Mouse (Mus musculus) midbrain, embryonic 13.5 days (tissue): ENCODE results near the gene Usp27x. TPM values are rescaled to one million over a fixed set of nuclear protein-coding genes. Genes with fewer than 3 reads are reported as not detected.
A peak's percentile ranks its signal among the peaks of the same experiment; 100 is the strongest.

Experiments used
- ATAC-seq: fragments of 200-750 bp; cut with Nextera tagmentation; 2 replicates; pipeline ENCODE4 v1.8.0; 2017; ENCODE audit warnings: mild to moderate bottlenecking, moderate TSS enrichment, moderate library complexity
- H3K27ac ChIP-seq: fragments of 300-500 bp; sonication (generic); 2 replicates; pipeline ENCODE4 v1.5.1; 2015; ENCODE audit warnings: inconsistent platforms, mild to moderate bottlenecking, moderate library complexity
- H3K27me3 ChIP-seq: fragments of 300-500 bp; sonication (generic); 2 replicates; pipeline ENCODE4 v1.6.1; 2015; ENCODE audit warnings: mild to moderate bottlenecking, inconsistent platforms
- H3K36me3 ChIP-seq: fragments of 300-500 bp; sonication (generic); 2 replicates; pipeline ENCODE4 v1.6.1; 2015; ENCODE audit warnings: mild to moderate bottlenecking, inconsistent platforms
- H3K4me1 ChIP-seq: fragments of 300-500 bp; sonication (generic); replicated peaks from 2 replicates; pipeline ENCODE4 v1.6.1; 2015; ENCODE audit warnings: inconsistent platforms
- H3K4me2 ChIP-seq: fragments of 300-500 bp; sonication (generic); replicated peaks from 2 replicates; pipeline ENCODE4 v1.6.1; 2015; ENCODE audit warnings: moderate library complexity, mild to moderate bottlenecking, inconsistent platforms
- H3K4me3 ChIP-seq: fragments of 300-500 bp; sonication (generic); replicated peaks from 2 replicates; pipeline ENCODE4 v1.5.1; 2015; ENCODE audit warnings: mild to moderate bottlenecking, inconsistent platforms
- H3K9ac ChIP-seq: fragments of 300-500 bp; sonication (generic); replicated peaks from 2 replicates; pipeline ENCODE4 v1.6.1; 2015; ENCODE audit warnings: mild to moderate bottlenecking, inconsistent platforms
- H3K9me3 ChIP-seq: fragments of 300-500 bp; sonication (generic); 2 replicates; pipeline ENCODE4 v1.6.1; 2016; ENCODE audit warnings: mild to moderate bottlenecking, inconsistent platforms
- WGBS: fragments of 180-500 bp; shearing (Covaris S2); methylation state at CpG from one replicate; pipeline ENCODE4 v1.1.7; 2015; 5-methylcytosine and 5-hydroxymethylcytosine counted together
- polyA plus RNA-seq: library from polyadenylated mRNA; unstranded; fragments of >200 nt; fragmentation: Nextera tagmentation; extraction: Ambion mirVana; gene quantifications from 2 replicates; pipeline ENCODE4 v1.2.1, GENCODE M21; 2015

Gene Usp27x
- polyA plus RNA-seq, result 1.6 and 1.9 TPM in 2 replicates

DNA sequence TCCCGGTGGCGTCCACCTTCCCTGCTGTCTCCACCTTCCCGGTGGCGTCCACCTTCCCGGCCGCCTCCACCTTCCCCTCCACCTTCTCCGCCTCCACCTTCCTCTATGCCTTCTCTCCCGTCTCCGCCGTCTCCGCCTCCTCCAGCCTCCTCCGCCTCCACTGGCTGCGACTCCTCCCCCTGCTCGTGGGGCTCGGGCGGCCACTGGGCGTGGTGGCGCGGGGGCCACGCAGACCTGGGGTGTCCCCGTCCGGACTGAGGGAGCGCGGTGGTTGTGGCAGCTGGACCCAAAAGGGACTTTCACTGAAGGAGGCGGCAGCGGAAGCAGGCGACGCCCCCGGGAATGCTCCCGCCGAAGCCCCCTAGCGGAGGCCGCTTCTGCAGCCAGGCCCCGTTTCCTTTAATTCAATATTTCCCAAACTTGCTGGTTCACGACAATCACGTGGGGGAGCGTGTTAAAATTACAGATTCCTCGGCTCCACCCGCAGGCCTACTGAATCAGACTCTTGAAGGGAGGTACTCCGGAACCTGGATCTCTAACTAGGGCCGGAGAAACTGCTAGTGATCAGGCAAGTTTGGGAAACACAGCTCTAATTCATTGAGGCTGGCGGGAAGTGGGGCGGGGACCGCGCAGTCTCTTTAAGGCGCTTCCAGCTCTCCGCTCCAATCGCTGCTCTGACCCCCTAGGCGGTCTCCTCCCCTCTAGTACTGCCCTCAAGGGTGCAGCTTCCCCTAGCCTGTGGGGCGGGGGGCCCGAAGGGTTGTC, at the start of gene Usp27x:
Usp27x (minus strand) TSS at position 115 of the 765 bp plus-strand sequence.
- H3K36me3 ChIP-seq, result no peaks in the 10 kb centered on the region
- H3K9ac ChIP-seq, result peak within 1 kb of the TSS; percentile 76
- H3K4me3 ChIP-seq, result peak within 1 kb of the TSS; percentile 56
- H3K27me3 ChIP-seq, result no peaks in the 10 kb centered on the region
- WGBS, result 14% methylated on average over 50 of the region's 51 CpGs
- H3K4me1 ChIP-seq, result peaks cover 20% of the 10 kb centered on the region; the same call in 1 of the 2 replicates
- H3K4me2 ChIP-seq, result peak within 1 kb of the TSS; percentile 70
- H3K9me3 ChIP-seq, result no peaks in the 10 kb centered on the region
- H3K27ac ChIP-seq, result peak within 1 kb of the TSS; percentile 82
- ATAC-seq, result peak; percentile 83

GRCm38 (mm10) chrX:7422691-7423111, 47.1 kb upstream of the Usp27x start:
- no peaks in the 10 kb centered on the region for H3K9me3 ChIP-seq
- no peaks in the 10 kb centered on the region for H3K27me3 ChIP-seq
- H3K4me1 ChIP-seq, result 0 out of 2 replicates have a peak, but pooled peaks cover 6% of the 10 kb centered on the region
- peak overlapping the region; percentile 41 for H3K4me3 ChIP-seq
- WGBS, result 27% methylated on average over 26 of the region's 26 CpGs
- peak overlapping the region; percentile 65 for H3K4me2 ChIP-seq
- ATAC-seq, result peak; percentile 76
- peak overlapping the region; percentile 42 for H3K9ac ChIP-seq
- no peak overlapping the region for H3K27ac ChIP-seq
- H3K36me3 ChIP-seq, result no peaks in the 10 kb centered on the region

DNA sequence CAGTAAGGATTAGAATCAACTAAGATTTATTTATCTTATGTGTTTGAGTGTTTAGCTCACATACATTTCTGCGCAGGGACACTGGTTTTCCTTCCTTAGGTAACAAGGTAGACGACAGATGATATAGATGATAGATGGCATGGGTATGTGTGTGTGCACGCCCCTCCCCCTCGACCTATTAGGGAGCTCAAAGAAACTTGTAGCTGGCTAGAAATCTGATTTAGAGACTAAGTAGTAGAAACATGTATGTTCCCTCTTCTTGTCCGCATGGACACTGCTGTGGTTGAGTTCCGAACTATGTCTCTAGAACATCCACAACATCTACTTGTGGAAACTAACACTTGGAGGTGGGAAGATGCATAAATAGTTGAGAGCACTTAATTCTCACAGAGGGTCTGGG, 46.5 kb upstream of the Usp27x start:
- no peak for ATAC-seq
- peaks cover 10% of the 10 kb centered on the region for H3K4me1 ChIP-seq
- H3K27me3 ChIP-seq, result no peaks in the 10 kb centered on the region
- 80% methylated on average over 6 of the region's 6 CpGs for WGBS
- no peak overlapping the region for H3K27ac ChIP-seq
- H3K36me3 ChIP-seq, result no peaks in the 10 kb centered on the region
- H3K9ac ChIP-seq, result peak overlapping the region; percentile 42; the same call in 1 of the 2 replicates
- H3K4me3 ChIP-seq, result peak overlapping the region; percentile 41
- peak overlapping the region; percentile 65 for H3K4me2 ChIP-seq
- no peaks in the 10 kb centered on the region for H3K9me3 ChIP-seq

GRCm38 (mm10) chrX:7421016-7421415, 45.4 kb upstream of the Usp27x start:
- no peak overlapping the region for H3K4me3 ChIP-seq
- peak overlapping the region; percentile 14; the same call in 1 of the 2 replicates for H3K27ac ChIP-seq
- H3K9ac ChIP-seq, result no peak overlapping the region
- peak; percentile 46 for ATAC-seq
- H3K27me3 ChIP-seq, result no peaks in the 10 kb centered on the region
- H3K4me2 ChIP-seq, result 0 out of 2 replicates have a peak overlapping the region, but pooled peaks have one; percentile 6
- 35% methylated on average over 3 of the region's 3 CpGs for WGBS
- H3K36me3 ChIP-seq, result no peaks in the 10 kb centered on the region
- H3K4me1 ChIP-seq, result peaks cover 16% of the 10 kb centered on the region
- H3K9me3 ChIP-seq, result no peaks in the 10 kb centered on the region

GRCm38 (mm10) chrX:7416178-7416871, 40.7 kb upstream of the Usp27x start:
- Histone ChIP-seq H3K9me3 (no peaks in the 10 kb centered on the region), H3K36me3 (no peaks in the 10 kb centered on the region), H3K27me3 (no peaks in the 10 kb centered on the region), H3K4me3 (no peak overlapping the region), H3K4me1 (peaks cover 19% of the 10 kb centered on the region), H3K4me2 (peak overlapping the region; percentile 25), H3K9ac (no peak overlapping the region), H3K27ac (peak overlapping the region; percentile 85)
- WGBS, result 28% methylated on average over 12 of the region's 12 CpGs
- ATAC-seq, result peak; percentile 94

DNA sequence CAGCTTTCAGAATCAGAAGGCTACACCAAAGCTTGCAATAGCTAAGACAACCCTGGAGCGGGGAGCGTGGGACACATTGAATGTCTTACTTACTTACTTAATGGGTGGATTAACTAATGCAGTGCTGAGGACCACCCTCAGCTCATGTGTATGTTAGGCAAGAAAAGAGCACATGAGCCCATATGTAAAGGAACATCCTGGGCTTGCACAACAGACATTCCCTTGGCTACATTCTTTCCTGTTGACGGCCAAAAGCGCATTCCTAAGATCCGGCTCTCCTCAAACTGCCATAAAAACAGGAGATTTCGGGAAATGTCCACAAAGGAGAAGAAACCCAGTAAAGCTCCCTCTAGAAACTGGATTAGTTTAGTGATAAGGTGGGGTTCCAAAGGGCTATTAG, 39.7 kb upstream of the Usp27x start:
- H3K9ac ChIP-seq, result no peak overlapping the region
- H3K4me3 ChIP-seq, result no peak overlapping the region
- 91% methylated on average over 6 of the region's 6 CpGs for WGBS
- ATAC-seq, result no peak
- no peak overlapping the region for H3K27ac ChIP-seq
- no peaks in the 10 kb centered on the region for H3K36me3 ChIP-seq
- no peaks in the 10 kb centered on the region for H3K9me3 ChIP-seq
- no peaks in the 10 kb centered on the region for H3K27me3 ChIP-seq
- peaks cover 13% of the 10 kb centered on the region for H3K4me1 ChIP-seq
- no peak overlapping the region for H3K4me2 ChIP-seq

DNA sequence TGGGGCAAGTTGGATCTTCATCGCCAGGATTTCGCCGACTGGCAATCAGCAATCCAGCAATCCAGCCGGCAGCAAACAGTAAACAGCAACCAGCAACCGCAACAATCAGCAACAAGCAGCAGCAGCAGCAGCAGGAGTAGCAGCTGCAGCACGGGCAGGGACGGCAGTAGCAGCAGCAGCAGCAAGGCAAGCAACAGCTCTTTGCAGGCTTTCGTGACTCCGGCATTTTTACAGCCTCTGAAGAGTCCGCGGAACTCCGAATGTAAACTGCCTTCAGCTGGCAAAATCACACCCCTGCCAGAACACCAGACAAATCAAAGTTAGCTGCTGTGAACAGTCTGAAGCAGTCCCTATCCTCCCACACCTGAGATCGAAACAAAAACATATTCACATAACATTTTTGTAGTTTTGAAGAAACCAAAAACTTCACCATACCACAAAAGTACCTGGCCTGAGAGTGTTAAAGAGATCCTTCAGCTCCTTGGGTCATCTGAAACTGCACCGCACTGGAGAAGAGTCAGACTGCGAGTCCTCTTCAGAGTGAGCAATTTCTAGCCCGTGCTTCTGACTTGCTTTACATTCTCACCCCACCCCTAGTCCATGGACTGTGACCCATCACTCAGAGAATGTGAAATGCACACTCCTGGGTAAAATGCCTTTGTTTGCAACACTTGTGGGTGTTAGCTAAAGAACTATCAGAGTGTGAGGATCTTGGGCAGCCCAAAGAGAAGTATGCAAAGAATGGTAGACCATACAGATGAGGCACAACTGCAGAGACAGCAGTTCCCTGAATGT, 36.8 kb upstream of the Usp27x start:
- Histone ChIP-seq H3K4me1 (peaks cover 12% of the 10 kb centered on the region), H3K27ac (no peak overlapping the region), H3K27me3 (no peaks in the 10 kb centered on the region), H3K36me3 (no peaks in the 10 kb centered on the region), H3K9ac (no peak overlapping the region), H3K4me3 (no peak overlapping the region), H3K9me3 (no peaks in the 10 kb centered on the region), H3K4me2 (no peak overlapping the region)
- no peak for ATAC-seq
- WGBS, result 86% methylated on average over 16 of the region's 16 CpGs

DNA sequence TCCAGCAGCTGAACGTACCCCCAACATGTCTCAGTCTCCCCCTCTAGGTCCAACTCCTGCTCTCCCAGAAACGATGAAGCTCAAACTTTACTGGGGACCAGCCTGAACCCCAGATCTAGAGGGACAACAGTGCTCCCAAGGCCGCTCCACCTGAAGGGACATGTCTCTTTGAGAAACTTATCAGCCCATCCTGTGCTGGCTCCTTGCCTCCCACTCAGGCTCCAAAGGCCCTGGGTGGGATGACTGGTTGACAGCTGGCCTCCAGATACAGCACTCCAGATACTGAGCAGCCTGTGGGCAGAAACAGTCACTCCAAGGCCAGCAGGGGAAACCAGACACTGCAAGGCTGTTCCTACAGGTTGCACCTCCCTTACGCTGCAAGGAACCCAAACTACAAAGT, 956 bp upstream of the Usp27x start:
- WGBS, result 43% methylated on average over 4 of the region's 4 CpGs
- ATAC-seq, result peak; percentile 37; the same call in 1 of the 2 replicates
- Histone ChIP-seq H3K4me1 (peaks cover 20% of the 10 kb centered on the region; the same call in 1 of the 2 replicates), H3K4me3 (peak overlapping the region; percentile 56), H3K9me3 (no peaks in the 10 kb centered on the region), H3K27ac (peak overlapping the region; percentile 82), H3K27me3 (no peaks in the 10 kb centered on the region), H3K4me2 (peak overlapping the region; percentile 70), H3K9ac (peak overlapping the region; percentile 76), H3K36me3 (no peaks in the 10 kb centered on the region)

DNA sequence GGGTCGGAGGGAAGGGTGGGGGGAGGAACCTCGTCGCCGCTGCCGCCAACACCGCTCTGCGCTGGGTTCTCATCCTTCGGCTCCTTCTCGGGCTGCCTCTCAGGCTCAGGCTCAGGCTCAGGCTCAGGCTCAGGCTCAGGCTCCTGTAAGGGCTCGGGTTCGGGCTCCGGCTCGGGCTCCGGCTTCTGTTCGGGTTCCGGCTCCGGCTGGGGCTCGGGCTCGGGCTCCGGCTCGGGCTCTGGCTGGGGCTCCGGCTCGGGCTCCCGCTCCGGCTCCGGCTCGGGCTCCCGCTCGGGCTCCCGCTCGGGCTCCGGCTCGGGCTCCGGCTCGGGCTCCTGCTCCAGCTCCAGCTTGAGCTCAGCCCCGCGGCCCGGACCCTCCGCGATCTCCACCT, 311 bp downstream of the Usp27x start:
- H3K4me2 ChIP-seq, result peak overlapping the region; percentile 70
- peak; percentile 70 for ATAC-seq

DNA sequence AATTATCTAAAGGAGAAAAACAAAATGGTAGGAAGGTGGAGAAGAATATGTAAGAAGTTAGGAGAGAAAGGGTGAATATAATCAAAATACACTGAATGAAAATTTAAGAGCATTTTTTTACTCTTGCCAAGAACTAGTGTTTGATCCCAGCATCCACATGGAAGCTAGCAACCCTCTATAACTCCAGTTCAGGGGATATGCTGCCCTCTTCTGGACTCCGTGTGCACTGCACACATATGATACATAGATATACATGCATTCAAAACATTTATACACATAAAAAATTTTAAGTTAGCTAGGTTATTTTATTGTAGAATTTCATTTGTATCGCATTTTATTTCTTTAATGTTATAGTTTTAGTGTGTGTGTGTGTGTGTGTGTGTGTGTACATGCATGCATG, 50.2 kb downstream of the Usp27x start:
- no peaks in the 10 kb centered on the region for H3K27me3 ChIP-seq
- H3K4me1 ChIP-seq, result no peaks in the 10 kb centered on the region
- no peak overlapping the region for H3K4me3 ChIP-seq
- H3K4me2 ChIP-seq, result no peak overlapping the region
- 38% methylated on average over 2 of the region's 2 CpGs for whole genome bisulfite sequencing
- no peak for ATAC-seq
- no peaks in the 10 kb centered on the region for H3K36me3 ChIP-seq
- no peak overlapping the region for H3K9ac ChIP-seq
- no peak overlapping the region for H3K27ac ChIP-seq
- H3K9me3 ChIP-seq, result no peaks in the 10 kb centered on the region

More for the DNA sequence above, 311 bp downstream of the Usp27x start:
- Histone ChIP-seq H3K4me1 (peaks cover 20% of the 10 kb centered on the region; the same call in 1 of the 2 replicates), H3K27me3 (no peaks in the 10 kb centered on the region), H3K4me3 (peak overlapping the region; percentile 56), H3K9me3 (no peaks in the 10 kb centered on the region), H3K27ac (peak overlapping the region; percentile 82), H3K9ac (peak overlapping the region; percentile 76), H3K36me3 (no peaks in the 10 kb centered on the region)
- WGBS, result 25% methylated on average over 14 of the region's 40 CpGs

DNA sequence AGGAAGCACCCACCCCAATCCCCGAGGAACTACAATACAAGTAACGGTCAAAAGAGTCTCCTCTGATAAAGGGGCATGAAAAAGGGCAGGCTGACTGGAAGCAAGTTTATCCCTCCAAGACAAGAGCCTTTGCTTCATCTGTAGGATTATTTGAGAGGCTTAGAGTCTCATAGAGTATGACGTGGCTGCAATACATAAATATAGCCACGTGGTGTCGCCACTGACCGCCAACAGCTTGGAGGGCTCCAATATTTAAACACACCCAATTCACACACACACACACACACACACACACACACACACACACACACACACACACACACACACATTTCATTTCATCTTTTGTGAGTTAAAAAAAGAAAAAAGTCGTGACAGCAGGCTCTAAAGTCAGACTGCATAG, 53.3 kb downstream of the Usp27x start:
- H3K9ac ChIP-seq, result no peak overlapping the region
- WGBS, result 9% methylated on average over 7 of the region's 7 CpGs
- H3K27ac ChIP-seq, result no peak overlapping the region
- H3K36me3 ChIP-seq, result no peaks in the 10 kb centered on the region
- ATAC-seq, result no peak
- H3K4me2 ChIP-seq, result no peak overlapping the region
- no peaks in the 10 kb centered on the region for H3K27me3 ChIP-seq
- H3K4me1 ChIP-seq, result peaks cover 3% of the 10 kb centered on the region; the same call in 1 of the 2 replicates
- H3K4me3 ChIP-seq, result no peak overlapping the region
- no peaks in the 10 kb centered on the region for H3K9me3 ChIP-seq
